Mouse (Mus musculus): ENCODE measurements around the gene Olfr64.

Olfr64 gene

DNA sequence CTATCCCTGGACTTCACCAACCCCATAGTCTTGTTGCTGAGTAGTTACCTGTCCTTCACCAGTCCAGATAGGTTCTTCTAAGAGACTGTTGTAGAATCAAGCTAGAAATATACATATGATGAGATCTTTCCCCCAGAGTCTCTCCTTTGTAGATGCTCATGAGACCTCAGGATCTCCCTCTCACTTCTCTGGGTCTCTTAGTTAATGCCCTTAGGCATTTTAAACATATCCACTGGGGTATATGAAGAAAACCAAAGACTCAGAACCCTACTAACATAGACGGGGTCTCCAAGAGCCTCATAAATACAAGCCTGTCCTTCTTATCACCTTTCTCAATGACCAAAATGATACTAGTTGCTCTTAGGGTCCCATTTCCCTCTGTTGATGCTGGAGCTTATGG, at the start of gene Olfr64:
Gene Olfr64, minus strand, starts transcription at position 101 of the 400 bp plus-strand sequence.
- DNase-seq (ENCODE audit: low spot score), result no peak

DNA sequence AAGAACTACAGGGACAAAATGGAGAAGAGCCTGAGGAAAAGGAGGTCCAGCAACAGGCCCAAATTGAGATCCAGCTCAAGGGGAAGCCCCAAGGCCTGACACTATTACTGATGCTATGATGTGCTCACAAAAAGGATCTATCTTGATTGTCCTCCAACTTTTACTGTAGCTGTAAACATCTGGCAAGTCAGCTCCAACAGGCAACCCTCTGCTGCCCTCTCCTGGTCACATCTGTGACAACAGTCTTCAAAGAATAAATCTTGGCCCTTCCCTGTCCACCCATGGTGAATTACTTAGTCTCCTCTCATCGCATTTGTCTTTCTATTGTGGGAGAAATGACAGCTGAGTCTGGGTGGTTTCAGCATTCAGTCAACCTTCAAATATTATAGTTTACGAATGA, 48.4 kb upstream of the Olfr64 start:
- no peak for DNase-seq (ENCODE audit: low spot score)

DNA sequence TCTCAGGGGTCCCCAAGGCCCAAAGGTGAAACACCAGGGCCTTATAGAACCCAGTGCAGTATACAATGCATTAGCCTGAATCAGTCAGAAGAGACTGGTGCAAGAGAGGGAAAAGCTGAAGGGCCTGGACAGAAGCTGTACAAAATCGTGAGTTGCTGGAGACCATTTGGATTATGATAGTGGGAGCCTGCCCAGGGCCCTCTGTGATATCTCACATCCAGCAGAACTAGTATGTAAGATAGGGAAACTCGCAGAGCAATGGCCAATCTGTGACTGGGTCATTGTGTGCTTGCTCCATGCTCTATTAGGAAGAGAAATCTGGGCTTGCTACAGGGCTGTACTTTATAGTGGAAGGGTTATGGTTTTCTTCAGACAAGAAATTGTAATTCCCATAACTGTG, 40.0 kb upstream of the Olfr64 start, which contains the start of gene Olfr632:
Gene Olfr632, plus strand, starts transcription at position 84 of the 400 bp plus-strand sequence.
- no peak for DNase-seq (ENCODE audit: low spot score)

DNA sequence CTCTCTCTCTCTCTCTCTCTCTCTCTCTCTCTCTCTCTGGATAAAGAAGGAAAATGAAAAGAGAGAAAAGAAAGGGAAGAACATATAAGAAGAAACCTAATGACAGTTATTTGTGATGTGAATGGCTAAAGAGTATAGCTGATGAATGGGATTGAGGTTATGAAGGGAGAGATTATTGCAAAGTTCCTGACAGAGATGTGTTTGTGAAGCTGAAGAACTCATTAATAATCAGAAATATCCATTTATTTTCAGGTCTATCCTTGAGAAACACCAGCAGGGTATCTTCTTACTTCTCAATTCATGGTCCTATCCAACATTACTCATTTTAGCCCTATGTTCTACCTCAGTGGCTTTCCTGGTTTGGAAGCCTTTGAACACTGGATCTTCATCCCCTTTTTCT, 34.2 kb upstream of the Olfr64 start, which contains the start of gene Olfr631:
Gene Olfr631, plus strand, starts transcription at position 301 of the 400 bp plus-strand sequence.
- no peak for DNase-seq (ENCODE audit: low spot score)

DNA sequence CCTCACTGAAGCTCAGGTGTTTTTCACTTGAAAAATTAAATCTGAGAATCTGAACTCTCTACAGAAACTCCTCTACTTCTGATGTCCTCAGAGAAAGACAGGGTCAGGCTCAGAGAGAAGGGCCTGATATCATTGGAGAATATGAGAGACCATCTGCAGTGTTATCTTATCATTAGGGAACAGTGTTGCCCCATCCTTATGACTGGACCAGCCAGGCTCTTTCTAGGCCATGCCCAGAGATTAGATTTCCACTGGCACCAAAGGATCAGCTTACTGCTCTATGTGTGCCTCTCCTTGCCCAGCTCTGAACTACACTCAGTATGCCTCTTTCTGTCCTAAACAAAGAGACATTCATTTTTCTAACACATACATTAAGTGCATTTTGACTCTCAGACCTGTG, 21.1 kb upstream of the Olfr64 start:
- DNase-seq (ENCODE audit: low spot score), result no peak

DNA sequence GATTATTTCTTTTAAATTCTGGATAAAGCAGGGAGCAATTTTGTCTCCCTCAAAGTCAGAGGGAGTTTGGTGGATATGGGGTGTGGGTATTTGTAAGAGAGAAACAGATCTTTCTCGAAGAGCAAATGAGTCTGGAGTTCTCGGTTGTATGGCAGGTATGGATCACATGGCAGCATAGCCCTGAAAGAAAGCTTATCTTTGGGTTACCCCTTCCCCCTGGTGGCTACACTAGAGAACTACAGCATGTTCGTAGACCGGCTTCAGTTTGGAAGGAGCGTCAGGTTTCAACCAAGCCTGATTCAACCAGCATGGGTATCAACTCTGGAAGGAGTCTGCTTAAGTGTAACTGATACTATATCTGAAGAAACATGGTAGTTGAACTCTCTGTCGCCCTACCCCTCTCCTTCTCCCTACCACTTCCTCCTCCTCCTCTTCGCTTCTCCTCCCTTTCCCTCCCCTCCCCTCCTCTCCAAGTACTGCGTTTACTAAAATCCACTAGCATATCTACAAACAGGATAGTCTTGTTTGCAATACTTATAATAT, 18.8 kb upstream of the Olfr64 start:
- DNase-seq (ENCODE audit: low spot score), result no peak

DNA sequence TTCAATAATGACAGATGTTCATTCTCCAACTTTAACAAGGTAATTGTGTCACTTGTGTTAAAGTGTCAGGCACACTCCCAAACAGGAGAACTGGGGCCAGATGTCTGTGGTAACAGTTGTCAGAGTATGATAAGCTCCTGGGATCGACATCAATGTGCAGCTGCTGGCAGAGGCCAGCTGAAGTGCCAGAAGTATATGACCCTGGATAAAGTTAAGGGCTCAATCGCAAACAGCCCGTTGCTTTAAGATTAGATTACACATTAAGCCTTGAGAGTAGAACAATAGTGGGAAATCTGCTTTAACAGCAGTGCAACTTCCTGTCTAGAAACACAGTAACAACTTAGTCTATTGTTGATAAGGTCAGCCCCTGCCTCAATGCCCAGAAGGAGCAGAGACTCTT, 15.8 kb upstream of the Olfr64 start:
- DNase-seq (ENCODE audit: low spot score), result no peak

DNA sequence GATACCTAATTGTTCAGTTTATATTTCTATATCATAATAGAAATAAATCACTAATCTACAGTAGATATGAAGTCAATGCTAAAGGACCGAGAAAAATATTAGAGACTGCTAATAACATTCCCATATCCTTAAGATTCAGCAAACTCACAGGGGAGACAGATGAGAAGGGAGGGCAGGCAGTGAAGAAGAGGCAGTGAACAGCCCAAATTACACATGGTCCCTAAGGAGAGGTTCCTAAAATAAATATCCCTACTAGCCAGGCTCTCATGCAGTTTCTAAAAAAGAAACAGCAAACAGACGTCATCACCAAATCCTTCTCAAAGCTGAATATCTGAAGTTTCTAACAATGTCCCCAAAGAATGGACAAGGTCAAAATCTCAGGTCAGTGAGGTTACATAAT, 8.9 kb upstream of the Olfr64 start, which contains the start of gene Olfr65:
Gene Olfr65, plus strand, starts transcription at position 301 of the 400 bp plus-strand sequence.
- DNase-seq (ENCODE audit: low spot score), result no peak

DNA sequence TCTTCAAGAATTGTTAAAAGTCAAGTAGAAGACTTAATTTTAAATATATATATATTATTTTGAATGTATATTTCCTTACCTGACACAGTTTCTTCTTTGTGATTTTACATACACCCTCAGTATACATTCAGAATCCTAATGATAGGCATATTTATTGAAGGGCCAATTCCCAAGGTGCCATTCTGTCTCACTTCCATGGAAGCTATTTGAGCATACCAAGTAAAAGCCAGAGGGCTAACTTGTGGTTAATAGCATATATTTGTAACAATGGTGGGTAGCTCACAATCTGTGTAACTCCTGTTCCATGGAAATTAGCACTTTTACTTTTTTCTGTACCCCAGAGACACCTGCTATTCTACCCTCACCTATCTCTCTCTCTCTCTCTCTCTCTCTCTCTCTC, 8.1 kb downstream of the Olfr64 start, which contains the start of gene Olfr66:
Gene Olfr66, minus strand, starts transcription at position 101 of the 400 bp plus-strand sequence.
- no peak for DNase-seq (ENCODE audit: low spot score)

DNA sequence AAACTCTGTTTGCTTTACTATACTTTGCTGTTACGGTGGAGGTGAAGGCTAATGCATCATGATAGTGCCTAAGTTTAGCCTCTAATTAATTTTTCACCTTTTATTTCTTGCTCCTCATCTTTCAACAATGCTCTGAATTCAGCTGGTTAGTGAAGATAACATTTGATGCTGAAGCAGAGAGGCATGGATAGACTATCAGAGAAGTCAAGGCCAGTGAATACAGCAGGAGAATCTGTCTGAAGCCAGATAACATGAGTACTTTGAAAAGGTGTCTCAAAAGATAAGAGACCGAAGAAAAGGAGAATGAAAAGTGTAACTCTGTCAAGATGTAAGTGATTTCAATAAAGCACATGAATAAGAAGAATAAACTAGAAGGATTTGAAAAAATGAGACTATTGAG, 17.2 kb downstream of the Olfr64 start:
- DNase-seq (ENCODE audit: low spot score), result no peak

DNA sequence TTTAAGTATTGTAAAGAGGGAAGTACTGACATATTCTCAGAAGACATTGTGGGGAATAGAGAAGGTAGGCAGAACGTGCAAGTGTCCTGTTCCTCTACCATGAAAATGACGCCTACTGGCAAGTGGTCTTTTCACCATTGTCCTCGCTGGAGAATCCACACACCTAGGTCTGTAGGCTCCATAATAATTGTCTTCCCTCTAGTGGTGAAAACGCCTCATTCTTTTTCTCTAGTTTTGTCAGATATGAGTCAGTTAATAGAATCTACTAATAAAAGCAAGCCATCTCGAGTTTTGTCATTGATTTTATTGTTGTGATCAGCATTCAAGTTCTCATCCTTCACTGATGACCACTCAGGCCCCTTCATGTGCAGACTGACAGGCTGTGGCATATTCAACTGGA, 19.8 kb downstream of the Olfr64 start:
- DNase-seq (ENCODE audit: low spot score), result no peak

DNA sequence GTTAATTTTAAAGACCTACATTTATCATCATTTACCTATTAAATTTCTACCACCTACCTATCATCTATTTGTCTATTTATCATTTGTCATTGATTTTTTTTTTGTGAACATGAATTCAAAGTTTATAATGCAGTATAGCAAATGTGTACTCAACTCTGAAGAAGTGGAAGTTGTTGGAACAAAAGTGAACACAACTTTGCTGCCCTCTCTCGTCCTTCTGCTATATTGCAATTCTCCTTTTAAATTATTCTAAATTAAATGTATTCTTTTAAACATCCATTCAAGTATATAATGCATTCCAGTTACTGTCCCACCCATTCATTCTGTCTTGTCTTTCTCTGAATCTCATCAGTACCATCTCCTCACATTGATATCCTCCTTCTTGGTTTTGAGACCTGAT, 21.2 kb downstream of the Olfr64 start:
- no peak for DNase-seq (ENCODE audit: low spot score)

DNA sequence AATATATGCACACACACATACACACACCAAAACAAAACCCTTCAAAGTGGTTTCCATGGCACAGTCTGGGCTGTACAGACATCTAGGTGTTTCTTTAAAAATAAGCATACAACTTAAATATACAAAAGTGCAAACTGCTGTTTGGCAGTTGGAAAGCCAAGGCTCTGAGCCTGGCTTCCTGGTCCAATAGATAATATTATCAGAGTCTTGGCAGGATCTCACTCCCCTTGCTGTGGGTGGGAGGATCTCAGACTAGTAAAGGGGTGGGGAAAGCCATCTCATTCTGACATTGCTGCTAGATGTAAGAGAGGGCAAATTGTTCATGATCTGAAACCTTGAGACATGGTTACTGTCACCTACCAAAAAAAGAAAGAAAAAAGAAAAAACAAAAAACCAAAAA, 23.6 kb downstream of the Olfr64 start:
- DNase-seq (ENCODE audit: low spot score), result no peak

DNA sequence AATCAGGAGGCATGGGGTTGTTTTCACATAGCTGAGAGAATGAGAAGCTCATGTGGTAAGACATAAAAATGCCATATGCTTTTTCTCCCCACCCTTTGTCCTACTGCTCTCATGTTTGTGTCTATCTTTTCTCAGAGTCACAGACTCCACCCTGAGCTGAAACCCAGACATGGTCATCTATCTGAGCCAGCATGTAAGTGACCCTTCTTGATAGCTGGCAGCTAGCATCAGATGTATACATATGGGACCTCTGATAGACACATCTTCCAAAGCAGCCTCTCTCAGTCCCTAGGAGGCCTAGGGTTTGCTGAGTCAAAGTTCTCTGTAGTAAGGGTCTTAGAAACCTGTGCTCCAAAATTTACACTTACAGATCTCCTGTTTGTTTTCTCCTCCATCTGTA, 28.6 kb downstream of the Olfr64 start:
- no peak for DNase-seq (ENCODE audit: low spot score)

DNA sequence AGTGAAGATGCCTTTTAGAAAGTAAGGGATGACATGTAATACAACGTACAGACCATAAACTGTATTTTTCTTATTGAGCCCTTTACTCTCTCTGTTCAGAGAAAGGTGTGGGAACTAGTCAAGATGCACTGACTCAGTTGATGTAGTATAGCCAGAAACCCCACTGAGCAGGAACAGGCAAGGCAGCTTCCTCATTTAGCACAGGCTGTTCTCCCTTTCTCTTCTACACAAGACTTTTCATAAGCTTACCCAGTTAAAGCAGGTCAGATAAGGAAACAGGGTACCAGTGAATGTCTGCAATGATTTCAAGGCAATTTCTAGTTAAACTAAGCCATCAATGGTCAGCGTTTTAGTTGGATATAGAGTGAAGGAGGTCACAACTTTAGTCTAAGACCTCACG, 32.8 kb downstream of the Olfr64 start:
- no peak for DNase-seq (ENCODE audit: low spot score)

DNA sequence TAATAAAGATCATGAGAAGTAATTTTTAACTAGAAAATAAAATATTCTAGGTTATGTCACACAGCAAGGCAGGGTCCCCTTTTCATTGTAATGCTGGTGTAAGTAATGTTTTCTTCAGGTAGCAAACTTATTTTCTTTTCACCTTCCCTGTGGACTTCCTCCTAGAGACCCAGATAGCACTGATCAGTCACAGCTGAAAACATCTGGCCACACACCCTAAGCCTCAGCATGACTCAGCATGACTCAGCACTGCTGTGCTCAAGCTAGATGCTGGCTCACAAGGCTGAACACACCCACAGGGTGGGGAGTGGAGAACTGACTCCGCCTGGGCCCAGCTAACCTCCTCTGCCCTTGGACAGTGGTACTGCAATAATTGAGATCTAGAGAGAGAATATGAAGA, 33.4 kb downstream of the Olfr64 start:
- no peak for DNase-seq (ENCODE audit: low spot score)

DNA sequence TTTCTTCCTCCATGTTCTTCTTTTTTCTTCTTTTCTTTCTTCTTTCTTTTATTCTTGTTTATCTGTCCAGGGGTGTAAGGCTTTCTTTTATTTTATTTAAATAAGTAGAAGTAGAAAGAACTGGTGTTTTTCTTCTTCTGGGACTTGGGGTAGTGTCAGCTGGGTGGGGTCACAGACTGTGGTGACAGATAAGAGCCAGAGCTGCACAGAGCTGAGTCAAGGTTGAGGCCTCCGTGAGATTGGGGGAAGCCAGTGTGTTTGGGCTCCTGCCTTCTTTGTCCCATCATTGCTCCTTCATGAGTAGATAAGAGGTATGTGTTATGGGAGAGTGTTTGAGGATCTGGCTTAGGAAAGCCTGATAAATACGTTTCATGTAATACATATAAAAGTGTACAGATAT, 35.2 kb downstream of the Olfr64 start:
- DNase-seq (ENCODE audit: low spot score), result no peak

DNA sequence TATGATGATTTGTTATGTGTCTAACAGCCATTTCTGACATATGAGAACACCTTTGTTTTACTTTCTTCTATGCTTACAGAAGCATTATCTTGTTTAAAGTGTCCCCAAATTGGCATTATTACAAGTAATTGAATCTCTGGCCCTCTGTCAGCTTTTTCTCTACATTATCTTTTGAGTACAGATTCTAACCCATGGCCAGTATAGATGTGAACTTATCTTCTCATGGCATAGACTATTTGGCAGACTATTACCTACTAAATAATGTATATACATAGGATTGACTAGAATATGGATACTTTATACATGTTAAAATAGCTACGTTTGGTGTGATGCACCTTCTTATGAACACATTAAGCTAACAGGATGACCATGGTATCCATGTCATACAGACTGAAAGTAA, 39.6 kb downstream of the Olfr64 start:
- DNase-seq (ENCODE audit: low spot score), result no peak

DNA sequence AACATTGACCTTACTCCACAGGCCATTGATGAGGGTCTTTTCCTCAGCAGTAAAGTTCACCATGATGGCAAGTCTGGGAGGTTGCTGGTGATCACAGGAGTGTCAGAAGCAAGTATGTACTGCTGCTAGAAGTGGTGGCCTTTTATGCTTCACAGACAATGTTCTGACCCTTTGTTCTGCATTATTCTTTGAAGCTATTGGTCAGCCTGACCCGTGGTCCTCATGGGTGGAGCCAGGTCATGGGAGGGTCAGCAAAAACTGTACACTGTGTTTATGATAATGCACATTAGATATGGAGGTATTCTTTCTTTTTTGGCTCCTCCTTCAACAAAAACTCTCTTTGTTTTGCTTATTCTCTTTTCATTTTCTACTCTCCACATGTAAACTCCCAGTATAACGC, 41.2 kb downstream of the Olfr64 start, which contains the start of gene Hbb-y:
Gene Hbb-y, minus strand, starts transcription at position 127 of the 400 bp plus-strand sequence.
- no peak for DNase-seq (ENCODE audit: low spot score)

DNA sequence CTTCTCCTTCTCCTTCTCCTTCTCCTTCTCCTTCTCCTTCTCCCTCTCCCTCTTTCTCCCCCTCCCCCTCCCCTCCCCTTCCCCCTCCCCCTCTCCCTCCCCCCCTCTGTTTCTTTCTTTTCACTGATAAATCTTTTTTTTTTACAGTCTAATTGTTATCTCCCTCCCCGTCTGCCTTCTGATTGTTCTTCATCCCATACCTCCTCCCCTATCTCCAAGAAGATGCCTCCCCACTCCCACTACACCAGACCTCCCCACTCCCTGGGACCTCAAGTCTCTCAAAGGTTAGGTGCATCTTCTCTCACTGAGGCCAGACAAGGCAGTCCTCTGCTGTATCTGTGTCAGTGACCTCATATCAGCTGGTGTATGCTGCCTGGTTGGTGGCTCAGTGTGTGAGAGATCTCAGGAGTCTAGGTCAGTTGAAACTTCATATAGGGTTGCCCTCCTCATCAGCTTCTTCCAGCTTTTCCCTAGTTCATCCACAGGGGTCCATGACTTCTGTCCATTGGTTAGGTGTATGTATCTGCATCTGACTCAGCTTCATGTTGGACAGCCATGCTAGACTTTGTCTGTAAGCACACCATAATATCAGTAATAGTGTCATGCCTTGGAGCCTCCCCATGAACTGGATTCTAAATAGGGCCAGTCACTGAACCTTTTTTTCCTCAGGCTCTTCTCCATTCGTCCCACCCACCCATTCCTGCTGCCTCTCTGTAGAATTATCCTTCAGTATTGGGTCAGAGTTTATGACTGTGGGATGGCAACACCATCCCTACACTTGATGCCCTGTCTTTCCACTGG, 49.6 kb downstream of the Olfr64 start:
- no peak for DNase-seq (ENCODE audit: low spot score)

DNA sequence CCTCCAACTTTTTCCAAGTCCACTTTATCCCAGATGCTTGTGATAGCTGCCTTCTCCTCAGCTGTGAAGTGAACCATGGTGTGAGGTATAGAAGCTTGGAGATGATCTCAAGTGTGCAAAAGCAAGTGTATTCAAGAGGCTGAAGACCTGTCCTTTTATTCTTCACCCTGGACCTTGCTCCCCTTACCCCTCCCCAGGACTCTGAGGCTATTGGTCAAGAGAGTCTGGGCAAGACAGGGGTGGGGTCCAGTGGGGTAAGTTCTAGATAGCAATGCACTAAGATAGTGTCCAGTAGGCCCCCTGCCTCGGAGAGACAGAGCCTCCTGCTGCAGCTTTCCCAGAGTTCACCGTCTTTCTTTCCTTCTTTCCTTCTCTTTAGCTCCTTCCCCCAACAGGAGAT, 51.3 kb downstream of the Olfr64 start, which contains the start of gene Hbb-bh1:
Gene Hbb-bh1, minus strand, starts transcription at position 131 of the 400 bp plus-strand sequence.
- DNase-seq (ENCODE audit: low spot score), result no peak

DNA sequence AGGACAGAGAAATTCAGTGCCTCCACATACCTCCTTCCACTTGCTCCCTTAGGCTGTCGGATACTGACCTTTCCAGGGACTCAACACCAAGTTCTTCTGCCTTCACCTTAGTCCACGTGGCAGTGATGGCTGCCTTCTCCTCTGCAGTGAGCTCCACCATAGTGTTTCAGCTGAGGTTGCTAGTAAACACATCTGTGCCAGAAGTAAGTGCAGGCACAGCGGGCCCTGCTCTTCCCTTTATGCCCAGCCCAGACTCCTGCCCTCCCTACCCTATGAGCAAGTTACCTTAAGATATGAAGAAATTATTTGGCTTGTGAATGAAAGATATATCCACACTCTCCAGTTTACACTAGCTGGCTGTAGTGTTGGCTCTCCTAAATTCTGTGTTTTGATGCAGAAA, 54.0 kb downstream of the Olfr64 start, which contains the start of gene Hbb-bh2:
Gene Hbb-bh2, minus strand, starts transcription at position 253 of the 400 bp plus-strand sequence.
- DNase-seq (ENCODE audit: low spot score), result no peak
